Mouse (Mus musculus) hindbrain, embryonic 16.5 days (tissue): ENCODE results near the gene Ly6g6d. TPM values are rescaled to one million over a fixed set of nuclear protein-coding genes. Genes with fewer than 3 reads are reported as not detected.

ENCODE experiments used
- ATAC-seq: fragments of 200-750 bp; cut with Nextera tagmentation; 2 replicates; pipeline ENCODE4 v1.8.0; 2017; ENCODE audit warnings: moderate TSS enrichment, moderate library complexity
- H3K27ac ChIP-seq: fragments of 300-500 bp; sonication (generic); 2 replicates; pipeline ENCODE4 v1.5.1; 2014; ENCODE audit warnings: low read depth, mild to moderate bottlenecking, control low read depth, low read length, moderate library complexity
- H3K27me3 ChIP-seq: fragments of 300-500 bp; sonication (generic); replicated peaks from 2 replicates; pipeline ENCODE4 v1.6.1; 2014; ENCODE audit warnings: low read length; ENCODE audit not compliant: control insufficient read depth, insufficient read depth
- H3K36me3 ChIP-seq: fragments of 300-500 bp; sonication (generic); 2 replicates; pipeline ENCODE4 v1.6.1; 2014; ENCODE audit warnings: mild to moderate bottlenecking, low read length, moderate library complexity, mixed read lengths; ENCODE audit not compliant: control insufficient read depth, insufficient read depth
- H3K4me1 ChIP-seq: fragments of 300-500 bp; sonication (generic); 2 replicates; pipeline ENCODE4 v1.6.1; 2014; ENCODE audit warnings: low read depth, low read length; ENCODE audit not compliant: control insufficient read depth, insufficient read depth
- H3K4me2 ChIP-seq: fragments of 300-500 bp; sonication (generic); 2 replicates; pipeline ENCODE4 v1.6.1; 2014; ENCODE audit warnings: mild to moderate bottlenecking, low read length, control low read depth, moderate library complexity
- H3K4me3 ChIP-seq: fragments of 300-500 bp; sonication (generic); 2 replicates; pipeline ENCODE4 v1.5.1; 2014; ENCODE audit warnings: mild to moderate bottlenecking, low read length, control low read depth, moderate library complexity
- H3K9ac ChIP-seq: fragments of 300-500 bp; sonication (generic); 2 replicates; pipeline ENCODE4 v1.6.1; 2014; ENCODE audit warnings: low read depth, mild to moderate bottlenecking, control low read depth, low read length, moderate library complexity
- H3K9me3 ChIP-seq: fragments of 300-500 bp; sonication (generic); 2 replicates; pipeline ENCODE4 v1.6.1; 2014; ENCODE audit warnings: mild to moderate bottlenecking, low read length, moderate library complexity; ENCODE audit not compliant: control insufficient read depth
- WGBS: fragments of 180-500 bp; shearing (Covaris S2); extraction: QIAGEN DNeasy Blood & Tissue Kit; methylation state at CpG from one replicate; pipeline ENCODE4 v1.1.7; 2014; 5-methylcytosine and 5-hydroxymethylcytosine counted together
- polyA plus RNA-seq: library from polyadenylated mRNA; unstranded; fragments of >200 nt; fragmentation: Nextera tagmentation; extraction: Ambion mirVana; gene quantifications from 2 replicates; pipeline ENCODE4 v1.2.1, GENCODE M21; 2015

Gene Ly6g6d
- polyA plus RNA-seq, 1 experiment from 2014 or later: 0.68 TPM

DNA sequence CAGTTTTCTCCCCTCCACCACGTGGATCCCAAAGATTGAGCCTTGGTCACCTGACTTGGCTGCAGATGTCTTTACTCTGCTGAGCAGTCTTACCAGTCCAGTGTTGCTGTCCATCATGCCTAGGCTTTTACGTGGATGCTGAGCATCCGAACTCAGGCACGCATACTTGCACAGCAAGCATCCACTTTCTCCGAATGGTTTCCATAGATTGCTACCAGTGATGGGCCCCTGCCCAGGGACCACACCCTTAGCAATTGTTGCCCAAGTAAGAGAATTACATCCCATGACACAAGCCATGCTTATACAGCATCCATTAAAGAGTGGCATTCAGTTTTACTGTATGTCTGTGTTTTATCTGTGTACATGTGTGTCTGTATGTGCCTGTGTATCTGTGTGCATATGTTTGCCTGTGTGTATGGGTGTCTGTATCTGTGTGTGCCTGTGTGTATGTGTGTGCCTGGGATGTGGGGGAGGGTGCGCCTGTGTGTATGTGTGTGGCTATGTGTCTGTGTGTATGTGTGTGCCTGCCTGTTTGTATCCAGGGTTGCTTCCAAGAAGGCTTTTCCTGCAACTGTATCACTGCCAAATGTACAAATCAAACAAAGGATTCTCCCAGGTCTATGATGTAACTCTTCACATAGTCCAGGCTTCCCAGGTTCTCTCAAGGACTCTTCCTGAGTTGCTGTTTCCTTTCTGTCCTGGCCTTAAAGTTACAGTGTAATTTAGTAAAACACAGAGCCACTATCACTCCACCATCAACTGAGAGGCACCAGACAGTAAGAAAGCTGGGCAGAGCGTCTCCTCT lies 22.0 kb downstream of the Ly6g6d start:
- H3K27ac ChIP-seq: no peak overlapping the region
- no peak overlapping the region for H3K9ac ChIP-seq
- H3K4me2 ChIP-seq: no peak overlapping the region
- WGBS: 93% methylated on average over 7 of the region's 7 CpGs
- peaks cover 18% of the 10 kb centered on the region for H3K4me1 ChIP-seq
- H3K36me3 ChIP-seq: peaks cover 8% of the 10 kb centered on the region
- no peak overlapping the region for H3K4me3 ChIP-seq
- H3K9me3 ChIP-seq: no peaks in the 10 kb centered on the region
- no peak for ATAC-seq
- no peaks in the 10 kb centered on the region for H3K27me3 ChIP-seq

DNA sequence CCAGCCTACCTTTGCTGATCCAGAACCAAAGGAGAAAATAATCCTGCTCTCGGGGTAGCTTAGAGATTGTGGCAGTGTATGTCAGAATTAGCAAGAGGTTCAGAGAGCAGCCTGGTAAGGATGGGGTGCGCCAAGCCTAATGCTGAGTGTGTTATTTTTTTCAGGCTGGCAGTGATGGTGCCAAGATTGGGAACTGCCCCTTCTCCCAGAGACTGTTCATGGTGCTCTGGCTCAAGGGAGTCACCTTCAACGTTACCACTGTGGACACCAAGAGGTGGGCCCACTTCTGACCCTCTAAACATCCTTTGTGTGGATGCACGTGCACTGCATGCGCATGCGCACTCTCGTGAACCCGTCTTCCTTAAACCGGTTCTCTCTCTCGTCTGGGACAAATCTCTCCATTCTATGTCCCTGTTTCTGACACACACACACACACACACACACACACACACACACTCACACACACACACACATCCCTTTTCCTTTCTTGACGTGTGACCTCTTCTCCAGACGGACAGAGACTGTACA lies 25.5 kb downstream of the Ly6g6d start:
- peak overlapping the region; percentile 43; the same call in 1 of the 2 replicates for H3K4me3 ChIP-seq
- H3K9me3 ChIP-seq: no peaks in the 10 kb centered on the region
- no peak for ATAC-seq
- peak overlapping the region; percentile 64 for H3K4me2 ChIP-seq
- peaks cover 6% of the 10 kb centered on the region for H3K36me3 ChIP-seq
- H3K4me1 ChIP-seq: peaks cover 10% of the 10 kb centered on the region
- 70% methylated on average over 12 of the region's 12 CpGs for WGBS
- peak overlapping the region; percentile 66 for H3K27ac ChIP-seq
- no peaks in the 10 kb centered on the region for H3K27me3 ChIP-seq
- peak overlapping the region; percentile 68 for H3K9ac ChIP-seq

DNA sequence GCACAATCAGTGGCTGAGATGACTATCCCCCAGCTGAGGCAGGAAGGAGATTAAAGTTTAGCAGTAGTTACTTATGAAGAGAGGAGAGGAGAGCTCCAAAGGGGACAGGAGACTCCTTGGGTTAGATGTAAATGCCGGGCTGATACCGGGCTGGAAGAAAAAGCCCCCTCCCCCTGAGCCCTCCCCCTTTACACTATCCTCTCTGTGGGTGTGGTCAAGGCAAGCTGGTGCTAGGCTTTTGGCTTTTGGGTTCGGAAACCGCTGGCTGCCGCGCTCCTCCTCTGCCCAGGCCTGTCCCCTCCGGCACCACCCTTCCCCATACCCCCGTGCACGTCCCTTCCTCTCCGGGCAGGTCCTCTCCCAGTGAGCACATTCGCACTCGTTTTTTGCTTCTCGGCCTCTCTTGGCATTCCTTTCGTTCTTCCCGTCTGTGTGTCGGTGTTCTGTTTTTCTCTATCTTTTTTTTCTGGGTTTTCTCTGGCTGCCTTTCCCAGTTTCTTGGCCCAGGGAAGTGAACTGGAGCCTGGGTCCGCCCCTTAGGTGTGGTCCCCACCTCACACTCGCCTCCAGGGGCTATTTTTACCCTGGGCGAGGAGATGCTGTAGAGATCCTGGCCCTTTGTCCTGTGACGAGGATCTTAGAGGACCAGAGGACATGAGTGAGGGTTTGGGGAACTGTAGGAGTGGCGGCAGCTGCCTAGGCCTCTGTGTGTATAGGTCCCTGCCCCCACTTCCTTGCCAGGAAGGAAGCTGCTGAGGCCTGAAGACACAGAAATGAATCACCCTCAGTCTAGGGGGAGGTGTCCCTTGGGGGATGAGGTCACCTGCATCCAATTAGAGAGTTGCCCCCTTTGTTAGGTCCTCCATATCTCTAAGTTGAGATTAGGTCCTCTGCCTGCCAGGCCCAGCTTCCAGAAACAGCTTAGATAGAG lies 26.4 kb downstream of the Ly6g6d start:
- Histone ChIP-seq H3K4me1 (peaks cover 10% of the 10 kb centered on the region), H3K9me3 (no peaks in the 10 kb centered on the region), H3K4me2 (peak overlapping the region; percentile 64), H3K9ac (peak overlapping the region; percentile 68), H3K27ac (peak overlapping the region; percentile 85), H3K4me3 (peak overlapping the region; percentile 43), H3K36me3 (peaks cover 6% of the 10 kb centered on the region), H3K27me3 (no peaks in the 10 kb centered on the region)
- WGBS: 4% methylated on average over 21 of the region's 21 CpGs
- peak; percentile 29; the same call in 1 of the 2 replicates for ATAC-seq

GRCm38 (mm10) chr17:35050126-35050750 lies 27.6 kb downstream of the Ly6g6d start:
- Histone ChIP-seq H3K4me3 (peak overlapping the region; percentile 43), H3K4me2 (peak overlapping the region; percentile 64), H3K9ac (peak overlapping the region; percentile 68), H3K9me3 (no peaks in the 10 kb centered on the region), H3K27ac (peak overlapping the region; percentile 91), H3K27me3 (no peaks in the 10 kb centered on the region), H3K4me1 (peaks cover 10% of the 10 kb centered on the region), H3K36me3 (peaks cover 6% of the 10 kb centered on the region)
- WGBS: 1% methylated on average over 27 of the region's 27 CpGs
- no peak for ATAC-seq

DNA sequence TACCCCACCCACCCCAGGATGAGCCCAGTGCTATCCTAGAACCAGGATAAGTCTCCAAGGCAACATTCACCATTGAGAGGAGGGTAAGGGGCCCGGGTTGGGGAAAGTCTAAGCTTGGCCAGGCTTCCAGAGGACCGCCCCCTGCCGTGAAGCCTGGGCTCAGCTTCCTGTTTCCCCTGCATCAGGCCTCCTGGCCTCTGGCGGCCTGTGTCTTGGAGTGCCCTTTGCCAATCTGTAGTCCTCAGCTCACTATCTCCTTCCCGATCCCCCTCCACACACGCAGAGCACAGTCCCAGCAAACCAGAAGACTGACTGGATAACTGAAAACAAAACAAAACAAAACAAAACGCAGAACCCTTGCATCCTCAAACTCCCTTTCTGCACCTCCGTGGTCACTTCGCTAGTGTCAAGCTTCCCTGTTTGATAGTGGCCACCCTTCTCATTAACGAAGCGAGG lies 28.3 kb downstream of the Ly6g6d start, which contains the start of gene Clic1:
TSS of gene Clic1 (plus strand) at position 406 of the 456 bp plus-strand sequence.
- H3K4me3 ChIP-seq: peak within 1 kb of the TSS; percentile 43
- peak within 1 kb of the TSS; percentile 68 for H3K9ac ChIP-seq
- peaks cover 10% of the 10 kb centered on the region for H3K4me1 ChIP-seq
- peaks cover 6% of the 10 kb centered on the region for H3K36me3 ChIP-seq
- H3K27me3 ChIP-seq: no peaks in the 10 kb centered on the region
- WGBS: 1% methylated on average over 11 of the region's 11 CpGs
- H3K4me2 ChIP-seq: peak within 1 kb of the TSS; percentile 64
- peak within 1 kb of the TSS; percentile 91 for H3K27ac ChIP-seq
- ATAC-seq: no peak
- no peaks in the 10 kb centered on the region for H3K9me3 ChIP-seq

GRCm38 (mm10) chr17:35048932-35049440 lies 28.9 kb downstream of the Ly6g6d start:
- Histone ChIP-seq H3K27me3 (no peaks in the 10 kb centered on the region), H3K27ac (peak overlapping the region; percentile 91), H3K9me3 (no peaks in the 10 kb centered on the region), H3K36me3 (peaks cover 1% of the 10 kb centered on the region; the same call in 1 of the 2 replicates), H3K4me2 (no peak overlapping the region; the same call in 1 of the 2 replicates), H3K9ac (no peak overlapping the region; the same call in 1 of the 2 replicates), H3K4me1 (peaks cover 10% of the 10 kb centered on the region), H3K4me3 (no peak overlapping the region)
- WGBS: 73% methylated on average over 5 of the region's 5 CpGs
- ATAC-seq: no peak

DNA sequence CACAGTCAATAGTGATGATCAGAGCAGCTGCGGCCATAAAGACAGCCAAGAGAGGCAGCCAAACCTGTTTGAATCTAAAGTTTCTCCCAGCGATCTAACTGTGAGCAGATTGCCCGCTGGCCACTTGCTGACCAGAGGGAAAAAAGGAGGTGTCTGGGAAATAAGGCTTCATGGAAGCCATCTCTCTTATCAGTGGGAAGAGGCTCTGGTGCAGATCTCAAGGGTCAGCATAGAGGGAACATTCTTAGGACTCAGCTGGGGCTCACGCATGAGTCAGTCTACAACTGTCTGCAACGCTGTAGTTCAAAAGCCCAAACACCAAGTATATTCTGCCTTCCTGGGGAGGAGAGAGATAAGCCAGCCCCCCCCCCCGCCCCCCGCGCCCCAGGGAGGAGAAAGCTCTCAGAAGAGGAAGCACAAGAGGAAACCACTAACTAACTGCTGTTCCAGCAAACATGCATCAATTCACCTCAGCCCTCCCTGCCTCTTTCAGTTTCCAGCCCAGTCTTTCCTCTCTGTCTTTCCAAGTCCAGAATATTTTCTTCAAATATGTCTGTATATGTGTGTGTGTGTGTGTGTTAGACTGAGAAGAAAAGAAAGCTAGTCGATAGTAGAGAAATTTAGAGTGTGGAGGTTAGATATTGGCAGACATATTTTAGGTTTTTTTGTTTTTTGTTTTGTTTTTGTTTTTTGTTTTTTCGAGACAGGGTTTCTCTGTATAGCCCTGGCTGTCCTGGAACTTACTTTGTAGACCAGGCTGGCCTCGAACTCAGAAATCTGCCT lies 29.5 kb downstream of the Ly6g6d start:
- 42% methylated on average over 11 of the region's 11 CpGs for WGBS
- H3K9ac ChIP-seq: no peak overlapping the region
- no peak overlapping the region for H3K4me2 ChIP-seq
- no peak overlapping the region for H3K4me3 ChIP-seq
- no peaks in the 10 kb centered on the region for H3K36me3 ChIP-seq
- ATAC-seq: no peak
- no peaks in the 10 kb centered on the region for H3K9me3 ChIP-seq
- H3K4me1 ChIP-seq: peaks cover 10% of the 10 kb centered on the region
- peak overlapping the region; percentile 13; the same call in 1 of the 2 replicates for H3K27ac ChIP-seq
- H3K27me3 ChIP-seq: no peaks in the 10 kb centered on the region

DNA sequence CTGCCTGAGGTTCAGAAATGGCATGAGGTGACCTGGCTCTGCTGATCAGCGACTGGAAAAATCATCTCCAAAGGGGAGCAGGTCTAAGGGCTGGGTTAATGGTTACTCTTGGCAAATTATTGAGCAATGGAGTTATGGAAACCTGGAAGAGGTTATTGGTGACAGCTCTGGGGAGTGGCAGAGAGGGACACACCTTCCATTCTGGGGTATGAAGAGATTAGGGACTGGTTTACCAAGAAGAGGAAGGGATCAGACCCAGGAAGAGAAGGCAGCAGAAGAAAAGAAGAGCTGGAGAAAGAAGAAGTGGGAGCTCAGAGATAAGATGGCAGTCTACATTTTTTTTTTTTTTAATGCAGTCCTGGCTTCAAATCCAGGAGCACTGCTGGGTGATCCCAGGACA lies 30.2 kb downstream of the Ly6g6d start:
- no peak for ATAC-seq
- Histone ChIP-seq H3K27ac (peak overlapping the region; percentile 13; the same call in 1 of the 2 replicates), H3K9ac (no peak overlapping the region), H3K4me1 (peaks cover 10% of the 10 kb centered on the region), H3K9me3 (no peaks in the 10 kb centered on the region), H3K27me3 (no peaks in the 10 kb centered on the region), H3K36me3 (no peaks in the 10 kb centered on the region), H3K4me3 (no peak overlapping the region), H3K4me2 (no peak overlapping the region)
- WGBS: 65% methylated on average over 1 of the region's 1 CpGs
